Mouse (Mus musculus): Measurements from ENCODE around the gene Antxr1. TPM values are rescaled to one million over a fixed set of nuclear protein-coding genes. Genes with fewer than 3 reads are reported as not detected.

The Antxr1 gene
- polyA plus RNA-seq, 1 experiment from 2014 or later, result 8.5 TPM

DNA sequence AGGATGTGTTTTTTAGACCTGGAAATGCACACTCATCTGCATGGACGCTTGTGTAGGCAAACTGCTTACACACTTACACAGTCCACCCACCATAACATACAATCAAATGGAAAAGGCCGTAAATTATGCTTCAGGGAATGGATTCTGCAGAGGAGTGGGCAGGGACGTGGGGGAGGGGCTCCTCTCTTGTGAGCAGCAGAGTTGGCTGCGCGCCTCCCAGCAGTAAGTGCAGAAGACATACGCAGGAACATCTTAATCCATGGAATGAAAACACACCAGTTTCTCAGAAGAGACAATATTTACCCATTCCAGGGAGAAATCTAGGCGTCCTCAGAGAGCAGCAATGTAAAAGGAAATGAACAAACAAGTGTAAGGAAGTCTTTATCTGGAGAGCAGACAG lies 65.2 kb downstream of the Antxr1 start:
- DNase-seq (ENCODE audit: low spot score) (peak; percentile 63), ATAC-seq (replicated peaks; ENCODE audit: low FRiP score, low TSS enrichment, low read depth) (no peak)
- H3K4me2 ChIP-seq (ENCODE audit: low read length), result peak overlapping the region; percentile 15; the same call in 1 of the 2 replicates
- H3K4me1 ChIP-seq (replicated peaks; ENCODE audit: control insufficient read depth, insufficient read depth, low read length), result peaks cover 24% of the 10 kb centered on the region
- H3K36me3 ChIP-seq (ENCODE audit: control insufficient read depth, insufficient read depth, low read length), result peaks cover 17% of the 10 kb centered on the region; the same call in 1 of the 2 replicates
- H3K27ac ChIP-seq (ENCODE audit: low read depth), result peak overlapping the region; percentile 27; the same call in 1 of the 2 replicates
- H3K4me3 ChIP-seq (ENCODE audit: low read depth, low read length), result no peak overlapping the region
- H3K9me3 ChIP-seq (ENCODE audit: control insufficient read depth, low read length), result 0 out of 2 replicates have a peak, but pooled peaks cover 6% of the 10 kb centered on the region
- 17% methylated on average over 7 of the region's 7 CpGs for WGBS
- H3K27me3 ChIP-seq (replicated peaks; ENCODE audit: control insufficient read depth, insufficient read depth, low read length), result no peaks in the 10 kb centered on the region
- no peak overlapping the region for H3K9ac ChIP-seq (ENCODE audit: low read length)

DNA sequence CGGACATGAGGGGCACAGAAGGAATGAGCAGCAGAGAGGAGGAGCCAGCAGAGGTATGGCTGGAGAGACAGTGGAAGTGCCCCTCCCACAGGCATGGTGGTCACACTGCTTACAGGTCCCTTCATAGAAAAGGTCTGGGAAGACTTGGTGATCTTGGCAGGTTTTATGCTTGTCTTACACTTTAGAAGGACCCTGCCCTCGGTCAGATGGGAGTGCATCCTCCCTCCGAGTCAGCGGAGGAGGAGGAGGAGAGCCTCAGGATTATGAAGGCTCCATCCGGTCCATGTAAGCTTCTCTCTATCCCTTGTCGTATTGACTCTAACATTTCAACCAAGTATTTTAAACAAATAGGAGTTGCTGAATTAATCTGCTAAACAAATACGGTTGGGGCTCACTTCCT lies 65.7 kb downstream of the Antxr1 start:
- no peak overlapping the region for H3K4me3 ChIP-seq (ENCODE audit: low read depth, low read length)
- H3K27ac ChIP-seq (ENCODE audit: low read depth), result peak overlapping the region; percentile 27; the same call in 1 of the 2 replicates
- H3K4me2 ChIP-seq (ENCODE audit: low read length), result no peak overlapping the region
- no peak overlapping the region for H3K9ac ChIP-seq (ENCODE audit: low read length)
- H3K27me3 ChIP-seq (replicated peaks; ENCODE audit: control insufficient read depth, insufficient read depth, low read length), result no peaks in the 10 kb centered on the region
- DNase-seq (ENCODE audit: low spot score) (no peak), ATAC-seq (replicated peaks; ENCODE audit: low FRiP score, low TSS enrichment, low read depth) (no peak)
- 0 out of 2 replicates have a peak, but pooled peaks cover 5% of the 10 kb centered on the region for H3K9me3 ChIP-seq (ENCODE audit: control insufficient read depth, low read length)
- WGBS, result 44% methylated on average over 7 of the region's 7 CpGs
- H3K36me3 ChIP-seq (ENCODE audit: control insufficient read depth, insufficient read depth, low read length), result peaks cover 15% of the 10 kb centered on the region; the same call in 1 of the 2 replicates
- H3K4me1 ChIP-seq (replicated peaks; ENCODE audit: control insufficient read depth, insufficient read depth, low read length), result peaks cover 24% of the 10 kb centered on the region

DNA sequence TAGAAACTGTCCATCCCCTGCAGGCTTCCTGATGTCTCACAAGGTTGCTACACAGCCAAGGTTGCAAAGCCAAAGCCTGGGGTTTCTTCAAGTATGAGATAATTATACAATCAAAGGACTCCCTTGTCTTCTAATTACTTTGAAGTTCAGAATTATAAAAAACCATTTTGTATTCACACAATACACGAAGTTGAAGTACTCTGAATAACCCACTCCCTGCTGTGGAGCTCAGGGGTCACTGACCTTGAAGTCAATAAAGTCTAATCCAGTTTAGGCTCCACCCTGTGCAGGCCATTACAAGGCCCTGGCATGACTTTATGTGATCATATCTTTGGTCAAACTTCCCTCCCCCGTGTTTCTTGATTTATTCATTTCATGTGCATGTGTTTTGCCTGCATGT lies 73.0 kb downstream of the Antxr1 start:
- Histone ChIP-seq H3K27ac (ENCODE audit: low read depth) (no peak overlapping the region), H3K9ac (ENCODE audit: low read length) (no peak overlapping the region), H3K9me3 (ENCODE audit: control insufficient read depth, low read length) (no peaks in the 10 kb centered on the region), H3K4me1 (replicated peaks; ENCODE audit: control insufficient read depth, insufficient read depth, low read length) (no peaks in the 10 kb centered on the region), H3K36me3 (ENCODE audit: control insufficient read depth, insufficient read depth, low read length) (no peaks in the 10 kb centered on the region), H3K4me2 (ENCODE audit: low read length) (no peak overlapping the region), H3K4me3 (ENCODE audit: low read depth, low read length) (no peak overlapping the region), H3K27me3 (replicated peaks; ENCODE audit: control insufficient read depth, insufficient read depth, low read length) (no peaks in the 10 kb centered on the region)
- ATAC-seq (replicated peaks; ENCODE audit: low FRiP score, low TSS enrichment, low read depth), result no peak
- DNase-seq (ENCODE audit: low spot score), result no peak
- WGBS, result 51% methylated on average over 2 of the region's 2 CpGs

DNA sequence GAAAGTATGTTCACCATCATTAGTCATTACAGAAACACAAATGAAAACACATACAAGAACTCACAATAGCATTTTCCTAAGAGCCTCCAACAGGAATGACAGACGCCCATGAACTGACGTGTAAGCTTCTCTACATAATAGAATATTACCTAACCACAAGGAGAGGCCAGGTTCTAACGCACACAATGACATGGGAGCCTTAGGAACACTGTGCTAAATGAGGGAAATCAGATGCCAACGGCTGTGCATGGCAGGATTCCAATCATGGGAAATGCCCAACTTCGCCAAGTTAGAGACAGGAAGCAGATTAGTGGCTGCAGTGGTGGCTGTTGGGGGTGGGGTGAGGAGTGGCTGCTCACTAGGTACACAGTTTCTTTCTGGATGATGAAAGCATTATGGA lies 76.6 kb downstream of the Antxr1 start:
- no peak overlapping the region for H3K4me2 ChIP-seq (ENCODE audit: low read length)
- H3K4me3 ChIP-seq (ENCODE audit: low read depth, low read length), result no peak overlapping the region
- no peak overlapping the region for H3K9ac ChIP-seq (ENCODE audit: low read length)
- no peaks in the 10 kb centered on the region for H3K9me3 ChIP-seq (ENCODE audit: control insufficient read depth, low read length)
- no peak for DNase-seq (ENCODE audit: low spot score)
- H3K36me3 ChIP-seq (ENCODE audit: control insufficient read depth, insufficient read depth, low read length), result no peaks in the 10 kb centered on the region
- WGBS, result 82% methylated on average over 5 of the region's 5 CpGs
- no peak for ATAC-seq (replicated peaks; ENCODE audit: low FRiP score, low TSS enrichment, low read depth)
- no peaks in the 10 kb centered on the region for H3K4me1 ChIP-seq (replicated peaks; ENCODE audit: control insufficient read depth, insufficient read depth, low read length)
- H3K27ac ChIP-seq (ENCODE audit: low read depth), result no peak overlapping the region
- H3K27me3 ChIP-seq (replicated peaks; ENCODE audit: control insufficient read depth, insufficient read depth, low read length), result no peaks in the 10 kb centered on the region

DNA sequence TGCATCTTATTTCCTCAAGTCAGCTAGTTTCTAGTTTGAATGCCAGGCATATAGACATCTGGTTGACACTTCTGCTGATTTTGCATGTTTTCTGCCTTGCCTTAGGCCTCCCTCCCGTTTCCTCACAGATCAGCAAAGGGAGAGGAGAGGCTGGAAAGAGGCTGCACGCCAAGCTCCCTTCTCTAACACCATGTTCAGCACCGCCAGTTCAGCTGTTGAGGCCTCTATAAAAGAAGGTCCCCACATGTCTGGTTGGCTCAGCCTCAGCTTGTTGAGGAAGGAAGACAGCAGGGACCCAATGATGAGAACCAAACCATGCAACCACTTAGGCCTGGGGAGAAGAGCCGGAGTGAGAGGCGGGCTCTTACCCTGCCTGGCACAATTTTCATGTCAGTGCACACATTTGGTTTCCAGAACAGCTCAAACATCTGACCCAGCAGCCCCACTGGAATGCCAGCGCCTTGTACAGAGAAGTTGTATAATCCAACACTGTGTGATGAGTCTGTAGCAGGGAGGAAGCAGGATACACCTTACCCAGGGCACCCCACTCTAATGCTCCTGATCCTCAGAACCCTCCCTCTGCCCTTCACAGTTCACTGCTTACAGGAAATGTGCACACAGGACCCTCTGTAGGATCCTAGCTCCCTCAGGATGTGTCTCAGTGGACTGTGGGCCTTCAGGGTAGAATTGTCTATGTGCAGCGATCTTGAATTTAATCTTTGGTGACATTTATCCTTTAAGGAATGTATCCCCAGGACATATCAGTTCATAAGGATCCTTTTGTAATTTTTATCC lies 77.4 kb downstream of the Antxr1 start:
- H3K27me3 ChIP-seq (replicated peaks; ENCODE audit: control insufficient read depth, insufficient read depth, low read length), result no peaks in the 10 kb centered on the region
- WGBS, result 81% methylated on average over 7 of the region's 7 CpGs
- DNase-seq (ENCODE audit: low spot score), result no peak

DNA sequence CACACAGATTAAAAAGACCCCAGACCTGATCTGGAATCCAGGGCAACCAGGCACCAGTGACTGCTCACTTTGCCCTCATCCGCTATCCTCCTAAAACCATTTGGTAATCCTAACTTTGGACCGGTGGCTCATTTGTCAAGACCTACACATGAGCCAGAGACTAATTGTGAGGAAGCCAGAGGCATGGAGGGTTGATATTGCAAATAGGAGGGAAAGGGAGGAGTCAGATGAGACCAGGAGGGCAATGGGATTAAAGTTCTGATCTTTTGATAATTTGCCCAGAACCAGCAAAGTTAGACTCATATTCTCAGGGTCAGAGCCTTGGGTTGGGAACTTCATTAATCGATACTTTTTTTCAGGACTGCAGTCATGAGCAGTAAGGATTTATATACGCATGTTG lies 78.2 kb downstream of the Antxr1 start:
- DNase-seq (ENCODE audit: low spot score), result no peak
- no peaks in the 10 kb centered on the region for H3K4me1 ChIP-seq (replicated peaks; ENCODE audit: control insufficient read depth, insufficient read depth, low read length)
- no peaks in the 10 kb centered on the region for H3K9me3 ChIP-seq (ENCODE audit: control insufficient read depth, low read length)
- H3K4me2 ChIP-seq (ENCODE audit: low read length), result no peak overlapping the region
- no peaks in the 10 kb centered on the region for H3K27me3 ChIP-seq (replicated peaks; ENCODE audit: control insufficient read depth, insufficient read depth, low read length)
- ATAC-seq (replicated peaks; ENCODE audit: low FRiP score, low TSS enrichment, low read depth), result no peak
- H3K9ac ChIP-seq (ENCODE audit: low read length), result no peak overlapping the region
- H3K27ac ChIP-seq (ENCODE audit: low read depth), result no peak overlapping the region
- 90% methylated on average over 4 of the region's 4 CpGs for WGBS
- H3K36me3 ChIP-seq (ENCODE audit: control insufficient read depth, insufficient read depth, low read length), result no peaks in the 10 kb centered on the region
- no peak overlapping the region for H3K4me3 ChIP-seq (ENCODE audit: low read depth, low read length)

More for the DNA sequence above, 77.4 kb downstream of the Antxr1 start:
- Histone ChIP-seq H3K4me2 (ENCODE audit: low read length) (no peak overlapping the region), H3K9me3 (ENCODE audit: control insufficient read depth, low read length) (no peaks in the 10 kb centered on the region), H3K4me3 (ENCODE audit: low read depth, low read length) (no peak overlapping the region), H3K27ac (ENCODE audit: low read depth) (no peak overlapping the region), H3K36me3 (ENCODE audit: control insufficient read depth, insufficient read depth, low read length) (no peaks in the 10 kb centered on the region), H3K9ac (ENCODE audit: low read length) (no peak overlapping the region), H3K4me1 (replicated peaks; ENCODE audit: control insufficient read depth, insufficient read depth, low read length) (no peaks in the 10 kb centered on the region)
- no peak for ATAC-seq (replicated peaks; ENCODE audit: low FRiP score, low TSS enrichment, low read depth)

DNA sequence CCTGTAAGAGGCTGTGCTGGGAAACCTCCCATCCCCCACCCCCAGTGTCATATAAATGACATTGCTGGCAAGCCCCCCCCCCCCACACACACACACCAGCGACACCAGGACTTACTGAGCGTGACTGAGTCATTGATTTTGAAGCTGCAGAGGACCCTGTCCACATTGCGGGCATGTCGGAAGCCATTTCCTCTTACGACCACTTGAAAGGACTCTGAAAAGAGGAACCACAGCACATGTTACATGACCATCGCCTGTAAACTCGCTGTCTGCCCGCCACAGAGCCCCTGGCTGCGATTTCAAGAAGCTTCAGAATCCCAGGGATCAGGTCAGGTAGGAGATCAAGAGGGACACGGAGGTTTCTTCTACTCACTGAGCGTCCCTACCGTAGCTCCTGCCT lies 80.0 kb downstream of the Antxr1 start:
- H3K4me3 ChIP-seq (ENCODE audit: low read depth, low read length), result no peak overlapping the region
- H3K27me3 ChIP-seq (replicated peaks; ENCODE audit: control insufficient read depth, insufficient read depth, low read length), result no peaks in the 10 kb centered on the region
- no peak for DNase-seq (ENCODE audit: low spot score)
- no peak for ATAC-seq (replicated peaks; ENCODE audit: low FRiP score, low TSS enrichment, low read depth)
- no peak overlapping the region for H3K27ac ChIP-seq (ENCODE audit: low read depth)
- no peaks in the 10 kb centered on the region for H3K4me1 ChIP-seq (replicated peaks; ENCODE audit: control insufficient read depth, insufficient read depth, low read length)
- no peaks in the 10 kb centered on the region for H3K36me3 ChIP-seq (ENCODE audit: control insufficient read depth, insufficient read depth, low read length)
- no peak overlapping the region for H3K9ac ChIP-seq (ENCODE audit: low read length)
- WGBS, result 90% methylated on average over 12 of the region's 12 CpGs
- H3K9me3 ChIP-seq (ENCODE audit: control insufficient read depth, low read length), result no peaks in the 10 kb centered on the region
- H3K4me2 ChIP-seq (ENCODE audit: low read length), result no peak overlapping the region

DNA sequence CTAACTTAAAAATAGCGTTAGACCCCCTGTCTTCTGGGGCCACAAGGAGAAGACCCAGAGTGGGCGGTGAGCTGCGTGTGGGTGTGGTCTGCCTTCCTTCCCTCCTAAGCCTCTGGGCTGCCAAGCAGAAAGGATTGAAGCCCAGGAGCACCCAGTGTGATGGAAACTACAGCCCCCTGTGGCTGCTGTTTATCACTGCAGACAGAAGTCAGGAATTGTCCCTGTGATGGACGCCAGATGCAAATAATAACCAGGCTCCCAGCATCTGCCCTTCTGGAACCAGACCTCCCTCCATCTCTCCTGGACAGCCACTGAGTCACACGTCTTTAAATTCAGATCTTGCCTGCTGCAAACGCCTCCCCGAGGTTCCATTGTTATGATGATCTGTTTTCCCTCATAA lies 80.9 kb downstream of the Antxr1 start:
- ATAC-seq (replicated peaks; ENCODE audit: low FRiP score, low TSS enrichment, low read depth), result peak; percentile 68; the same call in 1 of the 2 replicates
- Histone ChIP-seq H3K4me3 (ENCODE audit: low read depth, low read length) (no peak overlapping the region), H3K4me2 (ENCODE audit: low read length) (no peak overlapping the region), H3K27ac (ENCODE audit: low read depth) (no peak overlapping the region), H3K4me1 (replicated peaks; ENCODE audit: control insufficient read depth, insufficient read depth, low read length) (no peaks in the 10 kb centered on the region), H3K27me3 (replicated peaks; ENCODE audit: control insufficient read depth, insufficient read depth, low read length) (no peaks in the 10 kb centered on the region), H3K36me3 (ENCODE audit: control insufficient read depth, insufficient read depth, low read length) (no peaks in the 10 kb centered on the region), H3K9ac (ENCODE audit: low read length) (no peak overlapping the region), H3K9me3 (ENCODE audit: control insufficient read depth, low read length) (no peaks in the 10 kb centered on the region)
- DNase-seq (ENCODE audit: low spot score), result peak; percentile 58
- WGBS, result 29% methylated on average over 7 of the region's 7 CpGs

DNA sequence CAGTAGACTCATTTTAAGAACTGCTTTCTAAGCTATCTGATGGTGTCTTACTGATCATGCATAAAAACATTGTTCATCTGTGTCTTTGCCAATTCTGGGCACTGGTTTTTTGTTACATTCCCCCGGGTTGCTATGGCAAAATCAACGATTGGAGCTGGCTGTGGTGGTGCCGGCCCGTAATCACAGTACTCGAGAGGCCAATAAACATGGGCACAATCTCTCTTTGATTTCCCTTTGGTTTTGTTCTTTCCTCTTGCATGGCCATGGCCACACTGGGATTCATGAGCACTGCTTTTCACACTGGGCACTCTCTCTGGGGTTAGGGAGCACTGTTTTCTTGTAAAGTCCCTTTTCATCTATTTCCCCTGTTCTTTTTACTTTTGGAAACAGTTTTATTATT lies 83.9 kb downstream of the Antxr1 start:
- 89% methylated on average over 5 of the region's 5 CpGs for WGBS

More for the DNA sequence above, 83.9 kb downstream of the Antxr1 start:
- Histone ChIP-seq H3K4me2 (ENCODE audit: low read length) (no peak overlapping the region), H3K4me1 (replicated peaks; ENCODE audit: control insufficient read depth, insufficient read depth, low read length) (no peaks in the 10 kb centered on the region), H3K36me3 (ENCODE audit: control insufficient read depth, insufficient read depth, low read length) (no peaks in the 10 kb centered on the region), H3K27me3 (replicated peaks; ENCODE audit: control insufficient read depth, insufficient read depth, low read length) (no peaks in the 10 kb centered on the region), H3K9ac (ENCODE audit: low read length) (no peak overlapping the region), H3K4me3 (ENCODE audit: low read depth, low read length) (no peak overlapping the region), H3K27ac (ENCODE audit: low read depth) (no peak overlapping the region), H3K9me3 (ENCODE audit: control insufficient read depth, low read length) (no peaks in the 10 kb centered on the region)
- ATAC-seq (replicated peaks; ENCODE audit: low FRiP score, low TSS enrichment, low read depth) (no peak), DNase-seq (ENCODE audit: low spot score) (no peak)

Data from intestine, embryonic 14.5 days (tissue).